Mouse (Mus musculus) ES-E14 (cell line): Measurements from ENCODE around the gene Dnah8. TPM values are rescaled to one million over a fixed set of nuclear protein-coding genes. Genes with fewer than 3 reads are reported as not detected.

Source experiments
- DNase-seq: peaks from one replicate; pipeline ENCODE4 v3.0.0-alpha.2; 2013; ENCODE audit warnings: low read depth, low spot score
- H3K27ac ChIP-seq: 2 replicates; pipeline ENCODE4 v1.5.1; 2012; ENCODE audit warnings: low read depth, mild to moderate bottlenecking, low read length, moderate library complexity, mixed read lengths; ENCODE audit not compliant: poor library complexity, insufficient read depth, severe bottlenecking
- H3K36me3 ChIP-seq: 2 replicates; pipeline ENCODE4 v1.6.1; 2012; ENCODE audit warnings: mild to moderate bottlenecking, low read length, moderate library complexity, mixed read lengths; ENCODE audit not compliant: control insufficient read depth, poor library complexity, insufficient read depth, severe bottlenecking
- H3K4me1 ChIP-seq, 2 experiments: fragments of 150-350 bp in 1 of 2; sonication (generic) in 1 of 2; 2 replicates each; pipeline ENCODE4 v1.6.1; 2012; ENCODE audit warnings: low read length in 2 of 2, mild to moderate bottlenecking in 1 of 2, mixed read lengths in 1 of 2; ENCODE audit not compliant: control insufficient read depth in 2 of 2, insufficient read depth in 2 of 2, poor library complexity in 1 of 2
- H3K4me3 ChIP-seq, 2 experiments: fragments of 150-350 bp in 1 of 2; sonication (generic) in 1 of 2; 2 replicates each; pipeline ENCODE4 v1.5.1; 2012; ENCODE audit warnings: low read length in 2 of 2, low read depth in 1 of 2, mild to moderate bottlenecking in 1 of 2, mixed read lengths in 1 of 2; ENCODE audit not compliant: insufficient read depth in 1 of 2, poor library complexity in 1 of 2, severe bottlenecking in 1 of 2
- H3K9ac ChIP-seq: 2 replicates; pipeline ENCODE4 v1.6.1; 2012; ENCODE audit warnings: low read depth, mild to moderate bottlenecking, low read length, mixed read lengths; ENCODE audit not compliant: poor library complexity, insufficient read depth, severe bottlenecking
- H3K9me3 ChIP-seq: fragments of 150-350 bp; sonication (generic); 2 replicates; pipeline ENCODE4 v1.6.1; 2012; ENCODE audit warnings: low read depth, mild to moderate bottlenecking, low read length; ENCODE audit not compliant: control insufficient read depth, insufficient read depth
- CHD2 ChIP-seq: IDR thresholded peaks from 2 replicates; pipeline ENCODE4 v1.6.1; 2014; ENCODE audit warnings: mild to moderate bottlenecking, low read depth, low read length, inconsistent platforms
- HCFC1 ChIP-seq: IDR thresholded peaks from 2 replicates; pipeline ENCODE4 v1.6.1; 2012; ENCODE audit warnings: low read length, inconsistent platforms, borderline replicate concordance; ENCODE audit not compliant: insufficient read depth
- MAFK ChIP-seq: IDR thresholded peaks from 2 replicates; pipeline ENCODE4 v1.6.1; 2014; ENCODE audit warnings: mild to moderate bottlenecking, low read depth, low read length, inconsistent platforms; ENCODE audit not compliant: insufficient read depth
- ZC3H11A ChIP-seq: IDR thresholded peaks from 2 replicates; pipeline ENCODE4 v1.6.1; 2012; ENCODE audit warnings: low read depth, mild to moderate bottlenecking, inconsistent platforms, low read length, borderline replicate concordance
- ZNF384 ChIP-seq: IDR thresholded peaks from 2 replicates; pipeline ENCODE4 v1.6.1; 2012; ENCODE audit warnings: low read depth, low read length, inconsistent platforms
- in situ Hi-C, 2 experiments: fragments of 600-800 bp; cut with MboI; formaldehyde crosslinking; loops; one replicate each; pipeline ENCODE4 v1.15.1; 2025; ENCODE audit warnings: low sequenced_read_pairs in 2 of 2, inconsistent platforms in 1 of 2; ENCODE audit not compliant: unreplicated experiment in 2 of 2
- total RNA-seq: library from RNA; depleted of rRNA; stranded (reverse); fragments of 300-350 nt; gene quantifications from 2 replicates; pipeline ENCODE4 v1.2.3, GENCODE M21; 2012

The Dnah8 gene
- total RNA-seq, 1 experiment = 19.5 TPM

- H3K27ac ChIP-seq = no peak overlapping the region
- H3K9ac ChIP-seq = no peak overlapping the region
- peaks cover 0 to 4% of the 10 kb centered on the region in 2 experiments; a peak in 1 of 4 replicates for H3K4me1 ChIP-seq
- no peak for TF ChIP-seq MAFK
- no peak for DNase-seq
- H3K4me3 ChIP-seq = no peak overlapping the region
- H3K9me3 ChIP-seq = no peaks in the 10 kb centered on the region
- no peaks in the 10 kb centered on the region for H3K36me3 ChIP-seq
- in situ Hi-C loops = no loop called here
These were observed 246.9 kb downstream of the Dnah8 start for GRCm38 (mm10) chr17:30871040-30871439.

DNA sequence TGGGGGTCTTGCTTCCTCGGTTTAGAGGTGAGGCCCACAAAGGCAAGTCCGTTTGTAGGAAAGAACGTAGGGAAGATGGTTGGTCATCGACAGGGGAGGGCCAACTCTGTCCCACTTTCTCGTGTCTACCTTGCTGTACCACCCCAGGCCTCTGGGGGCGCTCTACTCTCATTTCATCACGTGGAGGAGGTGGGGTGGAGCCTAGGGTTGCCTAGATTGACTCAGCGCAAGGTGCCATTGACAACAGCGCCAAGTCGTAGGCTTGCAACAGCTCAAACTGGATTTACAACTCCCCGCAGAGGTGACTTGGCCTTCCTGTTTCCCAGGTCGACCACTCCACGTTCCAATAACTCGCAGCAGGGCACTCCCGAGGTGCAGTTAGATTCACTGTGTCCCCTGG, 250.1 kb downstream of the Dnah8 start:
- peak overlapping the region; percentile 33 to 73 for H3K4me3 ChIP-seq
- peak overlapping the region; percentile 2; the same call in 1 of the 2 replicates for H3K9ac ChIP-seq
- in situ Hi-C loops = no loop called here
- H3K36me3 ChIP-seq = no peaks in the 10 kb centered on the region
- TF ChIP-seq ZNF384 (no peak), ZC3H11A (no peak), MAFK (peak; percentile 12; the same call in 1 of the 2 replicates), CHD2 (no peak), HCFC1 (peak; percentile 61; the same call in 1 of the 2 replicates)
- no peaks in the 10 kb centered on the region for H3K9me3 ChIP-seq
- no peak overlapping the region for H3K27ac ChIP-seq
- peaks cover 2 to 18% of the 10 kb centered on the region in 2 experiments for H3K4me1 ChIP-seq
- peak; percentile 99 for DNase-seq

- H3K4me3 ChIP-seq = no peak overlapping the region
- H3K36me3 ChIP-seq = no peaks in the 10 kb centered on the region
- TF ChIP-seq MAFK (no peak), ZNF384 (no peak), ZC3H11A (no peak)
- no peaks in the 10 kb centered on the region for H3K9me3 ChIP-seq
- H3K9ac ChIP-seq = no peak overlapping the region
- no peak overlapping the region for H3K27ac ChIP-seq
- in situ Hi-C loops = no loop called here
- H3K4me1 ChIP-seq = peaks cover 14 to 25% of the 10 kb centered on the region in 2 experiments
- DNase-seq = no peak
These were observed 253.3 kb downstream of the Dnah8 start for GRCm38 (mm10) chr17:30877456-30877855.

GRCm38 (mm10) chr17:30878626-30879025, 254.5 kb downstream of the Dnah8 start:
- Histone ChIP-seq H3K9me3 (no peaks in the 10 kb centered on the region), H3K4me1 (peaks cover 14 to 33% of the 10 kb centered on the region in 2 experiments), H3K4me3 (peak overlapping the region; percentile 1 to 15; a peak in 3 of 4 replicates), H3K36me3 (peaks cover 5% of the 10 kb centered on the region; the same call in 1 of the 2 replicates), H3K9ac (no peak overlapping the region), H3K27ac (peak overlapping the region; percentile 27; the same call in 1 of the 2 replicates)
- DNase-seq = peak; percentile 88
- no peak for TF ChIP-seq MAFK
- peak; percentile 43; the same call in 1 of the 2 replicates for TF ChIP-seq HCFC1
- TF ChIP-seq ZC3H11A = no peak
- TF ChIP-seq CHD2 = peak; percentile 60; the same call in 1 of the 2 replicates
- no peak for TF ChIP-seq ZNF384
- in situ Hi-C loops = no loop called here

DNA sequence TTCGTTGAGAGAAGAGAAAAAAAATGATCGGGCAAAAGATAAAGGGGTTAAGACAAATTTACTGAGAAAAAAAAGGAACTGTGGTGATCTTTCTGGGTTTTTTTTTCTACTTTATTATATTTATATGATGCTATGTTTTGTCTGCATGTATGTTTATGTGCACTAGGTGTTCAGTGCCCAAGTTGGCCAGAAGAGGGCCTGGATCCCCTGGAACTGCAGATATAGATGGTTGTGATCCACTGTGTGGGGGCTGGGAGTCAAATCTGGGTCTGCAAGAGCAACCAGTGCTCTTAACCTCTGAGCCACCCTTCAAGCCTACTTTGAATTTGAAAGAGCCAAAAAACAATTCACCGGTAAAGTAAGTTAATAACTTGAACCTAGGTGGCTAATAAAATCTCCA, 256.2 kb downstream of the Dnah8 start:
- Histone ChIP-seq H3K36me3 (peaks cover 5% of the 10 kb centered on the region; the same call in 1 of the 2 replicates), H3K27ac (peak overlapping the region; percentile 88; the same call in 1 of the 2 replicates), H3K9ac (no peak overlapping the region; the same call in 1 of the 2 replicates), H3K4me3 (peak overlapping the region; percentile 21 to 60), H3K4me1 (peaks cover 14 to 31% of the 10 kb centered on the region in 2 experiments), H3K9me3 (no peaks in the 10 kb centered on the region)
- TF ChIP-seq CHD2 = no peak
- no peak for TF ChIP-seq ZC3H11A
- in situ Hi-C loops = no loop called here
- no peak for DNase-seq
